Mouse (Mus musculus): ENCODE measurements around the gene Fam83f.
A peak's percentile ranks its signal among the peaks of the same experiment; 100 is the strongest.

Fam83f gene

DNA sequence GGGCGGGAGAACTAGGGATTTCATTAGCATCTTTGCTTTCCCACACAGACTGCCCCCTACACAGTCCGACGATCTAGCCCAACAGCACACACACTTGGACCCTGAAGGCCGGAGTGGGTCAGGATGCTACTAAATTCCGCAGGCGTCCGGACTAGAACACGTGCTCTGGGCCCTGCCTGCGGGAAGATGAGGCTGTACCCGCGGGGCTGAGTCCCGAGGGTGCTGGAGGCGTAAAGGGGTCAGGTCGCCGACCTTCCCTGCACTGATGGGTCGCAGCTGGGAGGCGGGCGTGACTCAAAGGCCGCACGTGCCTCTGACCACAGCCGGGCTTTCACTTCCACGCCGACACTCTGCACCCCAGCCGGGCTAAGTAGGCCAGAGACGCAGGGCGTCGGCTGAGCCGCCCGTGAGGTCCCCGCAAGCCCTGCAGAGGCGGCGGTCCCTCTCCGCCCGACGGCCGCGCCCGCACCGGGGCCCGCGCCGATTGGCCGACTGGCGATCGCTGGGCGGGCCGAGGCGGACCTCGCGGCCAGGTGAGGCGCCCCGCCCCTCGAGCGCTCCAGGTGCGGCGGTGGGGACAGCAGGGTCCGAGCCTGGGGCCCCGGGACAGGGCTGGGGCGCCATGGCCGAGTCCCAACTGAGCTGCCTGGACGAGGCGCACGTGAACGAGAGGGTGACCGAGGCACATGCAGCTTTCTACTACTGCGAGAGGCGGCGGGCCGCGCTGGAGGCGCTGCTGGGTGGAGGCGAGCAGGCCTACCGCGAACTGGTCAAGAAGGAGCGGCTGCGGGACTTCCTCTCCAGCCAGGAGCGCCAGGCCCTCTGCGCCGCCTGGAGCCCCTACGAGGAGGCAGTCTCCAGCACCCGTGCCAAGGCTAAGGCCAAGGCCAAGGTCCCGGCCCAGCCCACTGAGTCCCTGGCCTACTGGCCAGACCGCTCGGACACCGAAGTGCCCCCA, at the start of gene Fam83f:
Gene Fam83f (plus strand): TSS at position 553 of the 958 bp plus-strand sequence.
- no peak for DNase-seq (ENCODE audit: low spot score in 2 of 2)

DNA sequence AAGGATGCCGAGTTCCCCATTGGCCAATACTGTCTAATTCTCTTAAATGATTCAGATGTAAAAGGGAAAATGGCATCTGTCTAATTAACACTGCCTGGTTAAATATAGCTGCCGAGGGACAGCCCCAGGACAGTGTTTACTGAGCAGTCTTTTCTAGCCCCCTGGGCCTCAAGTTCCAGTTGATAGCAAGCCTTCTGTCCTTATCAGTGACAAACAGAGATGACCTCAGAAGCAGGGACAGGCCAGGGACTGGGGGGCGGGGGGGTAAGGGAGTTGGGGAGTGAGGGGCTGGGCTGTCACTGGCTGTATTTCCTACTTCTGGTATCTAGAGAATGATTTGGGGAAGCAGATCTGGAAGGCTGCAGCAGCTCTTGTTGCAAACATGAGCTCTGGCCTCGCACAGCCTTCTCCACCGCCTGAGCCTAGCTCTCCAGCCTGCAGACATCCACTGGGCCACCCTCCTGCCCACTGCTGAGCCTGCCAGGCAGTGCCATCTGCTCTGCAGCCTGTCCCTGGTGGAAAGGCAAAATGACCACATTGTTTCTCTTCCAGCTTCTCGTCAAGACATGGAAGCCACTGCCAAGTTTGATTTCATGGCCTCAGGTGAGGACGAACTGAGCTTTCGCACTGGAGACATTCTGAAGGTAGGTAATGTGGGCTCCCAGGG, 48.3 kb upstream of the Fam83f start:
- no peak for DNase-seq (ENCODE audit: low spot score in 2 of 2)

DNA sequence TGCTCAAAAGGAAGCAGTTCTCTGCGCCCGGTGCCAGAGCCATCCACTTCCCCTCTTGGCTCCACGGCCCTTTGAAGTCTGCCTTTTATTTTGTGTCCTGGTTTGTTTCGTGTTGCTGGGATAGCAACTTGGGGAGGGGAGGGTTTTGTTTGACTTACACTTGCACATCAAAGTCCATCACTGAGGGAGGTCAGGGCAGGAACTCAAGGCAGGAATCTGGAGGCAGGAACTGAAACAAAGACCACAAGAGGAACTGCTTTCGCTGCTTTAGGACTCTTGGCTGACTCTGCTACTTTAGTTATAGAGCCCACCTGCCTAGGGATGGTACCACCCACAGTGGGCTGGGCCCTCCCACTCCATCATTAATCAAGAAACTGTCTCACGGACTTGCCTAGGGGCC, 45.2 kb upstream of the Fam83f start:
- DNase-seq (ENCODE audit: low spot score in 2 of 2) = no peak

DNA sequence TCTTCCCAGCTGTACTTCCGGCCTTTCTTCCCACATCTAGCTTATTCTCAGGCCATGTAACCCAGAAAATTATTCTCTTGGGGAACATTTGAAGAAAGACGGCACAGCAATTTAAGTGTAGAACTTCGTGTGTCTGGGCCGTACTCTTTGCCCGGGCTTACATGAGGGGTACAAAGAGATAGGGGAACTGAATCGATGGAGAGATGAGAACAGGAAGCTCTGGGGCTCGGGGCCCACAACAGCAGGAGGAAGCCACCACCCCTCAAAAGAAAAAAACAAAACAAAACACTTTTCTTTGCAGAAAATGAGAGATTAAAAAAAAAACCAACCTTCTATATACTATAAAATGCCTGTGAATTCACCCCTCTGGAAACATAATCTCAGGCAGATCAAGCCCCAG, 41.5 kb upstream of the Fam83f start:
- no peak for DNase-seq (ENCODE audit: low spot score in 2 of 2)

DNA sequence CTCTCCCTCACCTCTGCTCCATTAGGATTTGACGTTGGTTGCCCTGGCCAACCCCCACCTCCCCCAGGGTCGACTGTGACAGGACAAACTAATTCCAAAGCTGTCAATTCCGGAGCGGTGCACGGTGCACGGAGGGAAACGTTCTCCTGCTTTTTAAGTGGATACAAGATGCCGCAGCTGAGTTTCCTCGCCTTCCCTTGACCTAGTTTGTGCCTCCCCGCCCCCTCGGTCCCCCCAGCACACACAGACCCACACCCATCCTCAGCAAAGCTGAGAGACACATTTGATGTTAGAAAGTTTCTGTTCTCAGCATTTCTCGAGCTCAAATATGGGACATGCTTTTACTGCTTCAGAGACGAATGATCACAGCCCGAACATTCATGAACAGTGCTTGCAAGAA, 40.9 kb upstream of the Fam83f start:
- no peak for DNase-seq (ENCODE audit: low spot score in 2 of 2)

DNA sequence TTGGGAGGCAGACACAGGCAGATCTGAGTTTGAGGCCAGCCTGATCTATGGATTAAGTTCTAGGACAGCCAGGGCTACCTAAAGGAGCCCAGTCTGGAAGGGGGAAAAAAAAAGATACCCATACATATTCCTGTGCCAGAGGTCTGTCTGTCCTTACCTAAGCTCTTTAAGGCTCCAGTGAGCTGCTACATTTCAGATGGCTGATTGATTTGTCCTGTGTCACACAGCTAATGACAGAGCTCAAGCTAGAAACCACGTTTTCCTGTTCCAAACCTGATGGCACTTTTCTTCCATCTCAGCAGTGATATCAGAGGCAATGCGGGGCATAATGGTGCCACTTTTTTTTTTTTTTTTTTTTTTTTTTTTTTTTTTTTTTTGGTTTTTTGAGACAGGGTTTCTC, 40.3 kb upstream of the Fam83f start:
- no peak for DNase-seq (ENCODE audit: low spot score in 2 of 2)

DNA sequence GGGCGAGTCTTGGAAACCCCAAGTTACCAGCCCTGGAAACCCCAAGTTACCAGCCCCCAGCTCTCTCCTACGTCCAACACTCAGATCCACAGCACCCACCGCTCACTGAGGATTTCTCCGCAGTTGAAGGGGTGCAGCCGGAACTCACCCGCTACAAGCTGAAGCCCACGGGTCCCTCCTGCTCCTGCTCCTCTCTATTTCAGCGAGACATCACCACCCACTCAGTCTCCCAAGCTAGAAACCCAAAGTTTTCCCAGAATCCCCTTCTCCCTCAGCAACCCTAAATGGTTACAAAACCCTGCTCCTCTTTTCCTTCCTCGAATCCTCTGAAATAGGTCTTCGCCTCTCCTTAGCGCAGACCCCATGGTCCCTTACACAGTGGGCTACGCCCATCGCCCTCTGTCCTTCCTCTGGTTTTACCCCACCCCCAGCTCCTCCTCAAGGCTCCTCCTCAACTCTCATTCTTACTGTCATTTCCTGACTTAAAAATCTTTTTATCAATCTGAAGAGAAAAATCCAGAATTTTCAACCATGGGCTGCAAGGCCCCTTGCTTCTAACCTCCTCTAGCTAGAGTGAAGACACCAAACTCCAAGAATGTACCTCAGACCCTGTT, 39.3 kb upstream of the Fam83f start:
- DNase-seq (ENCODE audit: low spot score in 2 of 2) = peak; percentile 60 to 67

DNA sequence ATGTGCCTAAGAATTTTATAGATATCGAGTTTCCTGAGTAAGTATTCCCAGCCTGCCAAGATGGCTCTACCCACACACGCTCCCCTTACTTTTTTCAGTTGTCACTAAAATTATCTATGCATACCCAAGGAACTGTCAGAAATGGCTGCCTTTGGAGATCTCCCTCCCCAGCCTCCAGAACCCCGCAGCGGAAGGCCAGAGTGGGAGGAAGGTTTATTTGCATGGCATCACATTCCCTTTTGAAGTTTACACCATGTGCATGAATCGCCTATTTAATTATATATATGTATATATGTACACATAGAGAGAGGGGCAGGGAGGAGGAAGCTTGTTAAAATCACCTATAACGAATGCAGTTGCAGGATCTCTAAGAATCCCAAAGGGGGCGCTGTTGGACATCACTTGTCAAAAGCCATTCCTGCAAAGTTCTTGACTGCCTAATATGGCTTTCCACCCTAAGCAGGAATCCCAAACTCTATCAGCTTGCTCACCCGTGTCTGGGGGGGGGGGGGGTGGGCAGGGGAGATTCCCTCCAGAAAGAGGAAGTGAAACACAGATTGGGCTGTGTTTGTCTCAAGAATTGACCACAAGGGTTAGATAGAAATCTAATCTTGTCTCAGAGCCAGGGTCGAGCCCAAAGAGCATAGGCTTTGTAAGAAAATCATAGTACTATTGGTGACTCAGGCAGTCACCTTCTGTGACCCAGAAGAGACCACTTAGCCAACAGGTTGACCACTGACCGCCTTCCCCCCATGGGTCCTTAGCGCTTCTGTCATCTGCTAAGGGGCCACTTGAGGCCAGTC, 37.1 kb upstream of the Fam83f start:
- peak; percentile 76 to 84 for DNase-seq (ENCODE audit: low spot score in 2 of 2)

DNA sequence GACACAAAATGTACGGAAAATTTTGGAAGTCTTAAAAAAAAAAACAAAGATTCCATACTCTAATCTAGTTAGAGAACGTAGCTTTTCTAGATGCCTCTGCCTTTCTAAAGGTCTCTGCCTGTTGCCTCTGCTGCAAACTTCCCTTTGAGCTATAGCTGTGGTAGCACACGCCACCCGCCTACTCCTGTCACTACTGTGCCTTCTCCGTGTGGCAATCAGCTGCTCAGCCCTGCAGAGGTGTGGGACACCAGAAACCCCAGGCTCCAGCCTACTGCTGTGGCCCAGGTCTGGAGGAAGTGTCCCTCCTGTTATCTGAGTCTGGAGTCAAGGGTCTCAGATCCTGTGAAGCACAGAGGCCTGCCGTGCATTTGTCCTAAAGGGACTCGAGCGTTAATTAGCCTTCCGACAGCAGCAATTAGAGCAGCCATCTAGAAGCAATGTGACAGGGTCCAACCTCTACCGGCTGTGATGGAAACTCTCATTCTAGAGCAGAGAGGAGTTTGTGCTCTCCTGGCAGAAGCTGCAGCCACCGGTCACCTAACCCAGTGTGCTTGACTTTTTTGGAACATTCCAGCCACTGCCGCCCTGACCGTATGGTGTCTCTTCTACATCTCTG, 34.8 kb upstream of the Fam83f start:
- DNase-seq (ENCODE audit: low spot score in 2 of 2) = no peak

DNA sequence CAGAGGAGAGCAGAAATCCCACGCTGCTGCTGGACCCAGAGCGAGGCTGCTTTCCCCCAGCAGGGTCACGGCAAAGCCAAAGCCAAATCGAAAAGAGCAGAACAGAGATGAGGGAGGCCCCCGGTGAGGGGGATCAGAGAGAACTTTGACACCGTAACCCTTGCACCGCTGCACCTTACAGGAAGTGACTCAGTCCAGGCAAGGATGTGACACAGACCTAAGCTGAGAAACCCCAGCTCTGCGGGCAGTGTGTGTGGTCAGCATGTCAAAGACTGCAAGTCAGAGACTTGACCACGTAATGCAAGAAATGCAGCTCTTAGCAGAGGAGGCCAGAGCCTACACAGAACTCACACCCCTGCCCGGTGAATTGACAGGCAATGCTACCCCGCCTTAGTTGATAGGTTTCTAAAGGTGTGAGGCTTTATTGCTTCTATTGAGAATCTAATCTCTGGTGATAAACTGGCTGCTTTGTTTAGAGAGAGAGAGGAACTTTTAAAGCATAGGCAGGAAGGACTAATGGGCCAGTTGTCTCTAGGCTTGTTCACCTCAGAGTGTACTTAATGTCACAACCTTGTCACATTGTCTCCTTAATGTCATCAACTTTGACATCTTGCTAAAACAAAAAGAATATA, 32.5 kb upstream of the Fam83f start:
- no peak for DNase-seq (ENCODE audit: low spot score in 2 of 2)

DNA sequence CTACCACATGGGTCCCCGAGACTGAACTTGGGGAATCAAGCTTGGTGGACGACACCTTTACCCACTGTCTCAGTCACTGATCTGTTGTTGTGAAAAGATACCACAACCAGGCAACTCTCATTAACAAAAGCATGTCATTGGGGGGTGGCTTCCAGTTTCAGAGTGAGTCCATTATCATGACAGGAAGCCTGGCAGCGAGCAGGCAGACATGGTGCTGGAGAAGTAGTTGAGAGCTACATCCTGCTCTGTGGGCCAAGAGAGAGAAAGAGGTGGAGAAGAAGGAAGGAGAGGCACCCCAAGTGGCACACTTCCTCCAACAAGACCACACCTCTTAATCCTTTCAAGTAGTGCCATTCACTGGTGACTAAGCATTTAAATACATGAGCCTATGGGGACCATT, 31.8 kb upstream of the Fam83f start:
- no peak for DNase-seq (ENCODE audit: low spot score in 2 of 2)

DNA sequence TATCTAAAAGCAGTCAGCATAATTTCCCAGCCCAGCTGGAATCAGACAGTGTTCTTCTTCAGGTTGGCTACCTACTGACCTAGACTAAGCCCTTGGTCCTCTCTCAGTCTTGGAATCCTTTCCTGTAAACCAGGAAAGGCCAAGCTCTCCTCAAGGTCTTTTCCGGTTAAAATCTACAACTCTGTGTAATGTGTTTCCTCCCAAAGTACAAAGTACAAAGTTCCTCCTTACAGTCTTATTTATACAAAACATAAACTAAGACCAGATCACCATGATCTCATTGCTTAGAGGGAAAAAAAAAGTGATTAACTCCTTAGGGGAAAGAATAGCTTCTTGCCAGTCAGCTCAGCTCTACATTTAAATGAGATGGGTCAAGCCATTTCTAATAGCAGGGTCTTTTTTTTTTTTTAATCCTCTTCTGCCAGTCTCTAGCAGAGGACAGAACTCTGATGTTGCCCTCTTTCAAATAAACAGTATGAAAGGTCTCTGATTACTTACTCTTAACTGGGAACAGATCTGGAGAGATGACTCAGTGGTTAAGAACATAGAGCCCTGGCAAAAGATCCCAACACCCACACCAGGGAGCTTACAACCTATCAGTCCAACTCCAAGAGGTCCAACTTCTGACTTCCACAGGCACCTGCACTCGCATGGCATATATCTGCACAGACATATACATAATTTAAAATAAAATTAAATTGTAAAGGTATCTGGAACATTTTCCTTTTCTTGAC, 29.8 kb upstream of the Fam83f start:
- no peak for DNase-seq (ENCODE audit: low spot score in 2 of 2)

DNA sequence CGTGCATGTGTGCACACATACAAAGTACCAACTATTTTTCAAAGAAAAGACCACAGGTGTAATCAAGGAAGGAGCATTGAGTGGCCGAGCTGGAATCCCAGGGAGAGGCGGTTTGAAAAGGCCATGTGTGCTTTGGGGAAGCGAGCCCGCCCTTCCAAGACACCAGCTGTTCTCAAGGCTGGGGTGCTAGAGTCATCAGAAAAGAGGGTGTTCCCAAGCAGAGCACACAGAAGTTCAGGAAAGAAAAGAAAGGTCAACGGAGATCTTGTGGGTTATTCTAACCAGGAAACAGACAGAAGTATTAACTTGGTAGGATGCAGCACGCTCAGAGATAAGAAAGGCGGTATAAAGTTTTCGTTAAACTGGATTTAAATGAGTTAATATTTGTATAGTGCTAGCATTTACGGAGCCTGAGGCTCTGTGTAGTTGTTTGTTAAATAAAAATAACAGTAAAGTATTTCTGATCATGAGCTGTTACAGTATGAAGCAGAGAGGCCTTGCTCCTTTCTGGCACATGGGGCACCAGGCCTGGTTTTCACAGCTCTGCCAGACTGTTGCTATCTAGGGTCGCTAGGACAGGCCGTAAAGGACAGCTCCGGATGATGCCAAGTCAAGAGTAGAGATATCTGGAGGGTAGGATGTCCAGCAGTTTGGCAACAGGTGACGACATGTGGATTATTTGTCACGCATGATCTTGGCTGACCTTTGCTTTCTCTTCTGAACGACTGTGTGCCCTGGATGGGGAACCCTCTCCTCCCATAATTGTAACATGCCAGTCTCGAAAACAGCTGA, 26.4 kb upstream of the Fam83f start:
- no peak for DNase-seq (ENCODE audit: low spot score in 2 of 2)

DNA sequence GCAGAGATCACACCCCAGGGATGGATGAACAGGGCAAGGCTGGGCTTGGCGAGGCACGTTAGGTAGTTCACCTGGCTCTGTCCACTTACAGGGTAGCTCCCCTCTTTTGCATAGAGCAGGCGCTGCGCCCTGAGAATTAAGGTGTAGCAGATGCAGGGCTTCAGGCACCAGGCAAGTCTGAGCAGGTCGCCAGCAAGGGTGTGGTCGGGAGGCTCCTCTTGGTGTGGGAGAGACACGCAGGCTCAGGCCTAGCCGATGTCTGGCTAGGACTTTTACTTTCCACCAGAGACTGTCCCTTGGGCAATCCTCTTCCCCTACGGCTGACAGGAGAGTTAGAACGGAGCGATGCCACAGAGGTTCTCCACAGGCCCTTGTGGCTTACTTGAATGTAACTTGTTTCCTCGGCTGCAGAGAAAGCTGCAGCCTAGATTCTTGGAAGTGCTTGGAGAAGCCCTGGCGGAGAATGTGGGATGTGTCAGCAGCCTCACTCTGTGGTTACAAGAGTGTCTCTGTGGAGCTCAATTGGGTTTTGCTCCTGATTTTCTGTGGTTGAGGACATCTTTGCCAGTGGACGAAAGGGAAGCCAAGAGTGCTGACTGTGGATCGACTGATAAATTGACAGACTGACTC, 22.6 kb upstream of the Fam83f start:
- peak; percentile 54 to 69 for DNase-seq (ENCODE audit: low spot score in 2 of 2)

DNA sequence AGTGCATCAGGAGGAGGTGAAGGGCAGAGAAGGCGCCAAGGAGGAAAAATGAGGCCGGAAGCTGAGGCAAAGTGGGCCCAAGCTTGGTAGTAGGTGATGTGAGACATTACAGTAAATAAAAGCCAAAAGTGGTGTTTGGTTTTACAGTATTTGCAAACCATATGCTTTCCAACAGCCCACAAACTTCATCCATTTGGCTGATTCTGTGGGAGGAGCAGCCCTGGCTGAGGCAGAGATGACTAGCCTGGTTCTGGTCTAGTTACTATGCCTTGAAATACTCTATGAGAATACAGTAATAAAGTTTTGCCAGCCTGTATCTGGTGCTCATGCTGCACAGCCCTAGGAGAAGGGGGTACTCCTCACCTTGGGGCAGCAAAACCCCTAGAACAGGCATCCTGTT, 21.2 kb upstream of the Fam83f start:
- DNase-seq (ENCODE audit: low spot score in 2 of 2) = peak in 1 of 2 experiments; percentile 20

DNA sequence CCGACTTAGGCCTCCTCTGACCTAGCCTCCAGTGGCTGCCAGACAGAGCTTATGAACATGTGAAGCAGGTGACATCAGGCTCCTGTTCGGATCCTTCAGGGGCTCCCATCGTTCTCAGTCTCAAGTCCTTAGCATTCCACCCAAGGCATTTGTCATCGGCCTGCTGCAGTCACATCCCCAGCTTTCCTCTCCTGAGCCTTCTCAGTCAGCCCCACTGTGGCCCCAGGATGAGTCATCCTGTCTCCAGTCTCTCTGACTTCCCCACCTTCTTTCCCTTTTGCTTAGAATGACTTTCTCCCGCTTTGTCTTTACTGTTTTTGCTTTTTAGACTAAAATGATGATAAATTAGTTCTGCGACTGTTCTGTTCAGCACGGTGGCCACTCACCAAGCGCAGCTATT, 17.8 kb upstream of the Fam83f start:
- no peak for DNase-seq (ENCODE audit: low spot score in 2 of 2)

DNA sequence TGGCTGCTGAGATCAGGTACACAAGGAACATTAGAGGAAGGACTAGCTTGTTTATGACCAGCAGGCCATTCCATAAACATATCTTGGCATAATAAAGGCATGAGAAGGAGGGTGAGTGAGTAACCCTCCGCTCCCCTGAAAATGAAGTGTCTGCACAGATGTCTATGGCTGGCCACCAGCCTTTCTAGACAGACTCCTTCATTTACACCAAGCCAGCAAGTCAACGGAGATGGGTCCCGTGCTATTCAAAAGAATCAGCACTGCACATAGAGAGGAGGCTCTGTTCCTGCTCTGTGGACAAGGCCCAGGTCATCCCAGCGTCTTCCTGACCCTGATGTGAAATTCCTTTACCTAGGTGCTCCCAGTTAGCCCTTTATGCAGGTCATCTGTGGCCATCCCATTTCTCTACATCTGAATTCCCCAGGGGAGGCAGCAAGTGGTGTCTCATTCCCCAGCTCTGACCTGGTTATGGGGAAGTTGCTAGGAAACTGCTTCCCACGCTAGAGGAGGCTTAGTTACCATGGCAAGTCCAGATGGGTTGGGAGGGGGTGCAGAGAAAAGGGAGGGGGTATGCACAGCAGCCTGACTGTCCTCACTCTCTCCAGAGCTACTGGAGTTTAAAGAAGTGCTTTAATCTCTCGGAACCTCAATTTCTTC, 12.7 kb upstream of the Fam83f start:
- DNase-seq (ENCODE audit: low spot score in 2 of 2) = peak; percentile 79 to 86

DNA sequence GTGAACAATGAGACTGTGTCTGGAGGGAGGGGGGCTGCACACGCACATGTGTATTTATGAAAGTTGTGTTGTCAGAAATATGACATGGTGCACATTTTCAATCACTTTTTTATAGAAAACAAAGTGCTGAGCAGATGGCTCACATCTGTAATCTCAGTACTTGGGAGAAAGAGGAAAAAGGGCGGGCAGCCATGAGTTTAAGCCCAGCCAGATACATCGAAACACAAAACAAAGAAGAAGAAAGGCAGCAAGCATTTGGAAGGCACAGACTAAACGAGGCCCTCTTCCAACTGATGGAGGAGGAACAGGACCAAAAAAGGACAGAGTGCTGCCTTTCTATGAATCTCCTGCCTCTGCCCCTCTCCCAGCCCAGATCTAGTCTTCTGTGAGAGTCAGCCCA, 10.7 kb upstream of the Fam83f start:
- DNase-seq (ENCODE audit: low spot score in 2 of 2) = no peak

Data from right cerebral cortex, postnatal 10 days (tissue).